Mouse (Mus musculus) hindbrain, embryonic 15.5 days (tissue): Measurements from ENCODE around the gene Gm11555. TPM values are rescaled to one million over a fixed set of nuclear protein-coding genes. Genes with fewer than 3 reads are reported as not detected.
"Not testable (repeated sequence)": the region's sequence is repeated elsewhere in the genome, so short reads cannot be mapped to it uniquely, and the experiment has no call there.

Experiments used
- ATAC-seq: fragments of 200-750 bp; cut with Nextera tagmentation; 2 replicates; pipeline ENCODE4 v1.8.0; 2017; ENCODE audit warnings: low read depth, moderate number of reproducible peaks, moderate TSS enrichment; ENCODE audit not compliant: low FRiP score
- H3K27ac ChIP-seq: fragments of 300-500 bp; sonication (generic); replicated peaks from 2 replicates; pipeline ENCODE4 v1.5.1; 2015; ENCODE audit warnings: mild to moderate bottlenecking, inconsistent platforms
- H3K27me3 ChIP-seq: fragments of 300-500 bp; sonication (generic); 2 replicates; pipeline ENCODE4 v1.6.1; 2015; ENCODE audit warnings: control low read depth, inconsistent platforms
- H3K36me3 ChIP-seq: fragments of 300-500 bp; sonication (generic); 2 replicates; pipeline ENCODE4 v1.6.1; 2015; ENCODE audit warnings: control low read depth, inconsistent platforms
- H3K4me1 ChIP-seq: fragments of 300-500 bp; sonication (generic); replicated peaks from 2 replicates; pipeline ENCODE4 v1.6.1; 2015; ENCODE audit warnings: control low read depth, inconsistent platforms
- H3K4me2 ChIP-seq: fragments of 300-500 bp; sonication (generic); 2 replicates; pipeline ENCODE4 v1.6.1; 2015; ENCODE audit warnings: moderate library complexity, mild to moderate bottlenecking, inconsistent platforms
- H3K4me3 ChIP-seq: fragments of 300-500 bp; sonication (generic); 2 replicates; pipeline ENCODE4 v1.5.1; 2015; ENCODE audit warnings: mild to moderate bottlenecking, inconsistent platforms
- H3K9ac ChIP-seq: fragments of 300-500 bp; sonication (generic); 2 replicates; pipeline ENCODE4 v1.6.1; 2015; ENCODE audit warnings: inconsistent platforms
- H3K9me3 ChIP-seq: fragments of 300-500 bp; sonication (generic); 2 replicates; pipeline ENCODE4 v1.6.1; 2016; ENCODE audit warnings: control low read depth, inconsistent platforms
- WGBS: fragments of 180-500 bp; shearing (Covaris S2); methylation state at CpG from one replicate; pipeline ENCODE4 v1.1.7; 2015; 5-methylcytosine and 5-hydroxymethylcytosine counted together
- polyA plus RNA-seq: library from polyadenylated mRNA; unstranded; fragments of >200 nt; fragmentation: Nextera tagmentation; extraction: Ambion mirVana; gene quantifications from 2 replicates; pipeline ENCODE4 v1.2.1, GENCODE M21; 2015

Gene Gm11555
- polyA plus RNA-seq, 1 experiment from 2014 or later: not detected

- H3K36me3 ChIP-seq: no peaks in the 10 kb centered on the region
- no peak overlapping the region for H3K4me2 ChIP-seq
- H3K4me3 ChIP-seq: no peak overlapping the region
- no peak overlapping the region for H3K27ac ChIP-seq
- no peaks in the 10 kb centered on the region for H3K9me3 ChIP-seq
- no peak overlapping the region for H3K9ac ChIP-seq
- WGBS: 73% methylated on average over 1 of the region's 1 CpGs
- H3K27me3 ChIP-seq: no peaks in the 10 kb centered on the region
- H3K4me1 ChIP-seq: no peaks in the 10 kb centered on the region
- ATAC-seq: no peak
Observed at GRCm38 (mm10) chr11:99637086-99637485, 12.9 kb downstream of the Gm11555 start.

- H3K4me1 ChIP-seq: no peaks in the 10 kb centered on the region
- ATAC-seq: no peak
- H3K4me2 ChIP-seq: no peak within 1 kb of the TSS
- no peaks in the 10 kb centered on the region for H3K36me3 ChIP-seq
- H3K27me3 ChIP-seq: no peaks in the 10 kb centered on the region
- no peaks in the 10 kb centered on the region for H3K9me3 ChIP-seq
- H3K9ac ChIP-seq: no peak within 1 kb of the TSS
- no peak within 1 kb of the TSS for H3K4me3 ChIP-seq
- no peak within 1 kb of the TSS for H3K27ac ChIP-seq
- 38% methylated on average over 8 of the region's 8 CpGs for whole genome bisulfite sequencing
Observed at GRCm38 (mm10) chr11:99634653-99635134, 15.3 kb downstream of the Gm11555 start, which contains the start of gene Krtap4-2. TSS of gene Krtap4-2 (minus strand) at chr11:99635084.

- no peaks in the 10 kb centered on the region for H3K27me3 ChIP-seq
- no peak for ATAC-seq
- H3K9me3 ChIP-seq: no peaks in the 10 kb centered on the region
- no peaks in the 10 kb centered on the region for H3K4me1 ChIP-seq
- H3K27ac ChIP-seq: no peak overlapping the region
- H3K9ac ChIP-seq: no peak overlapping the region
- 67% methylated on average over 2 of the region's 2 CpGs for WGBS
- no peaks in the 10 kb centered on the region for H3K36me3 ChIP-seq
- H3K4me2 ChIP-seq: no peak overlapping the region
- H3K4me3 ChIP-seq: no peak overlapping the region
Observed at GRCm38 (mm10) chr11:99633293-99633692, 16.7 kb downstream of the Gm11555 start.

GRCm38 (mm10) chr11:99630890-99631289 lies 19.1 kb downstream of the Gm11555 start:
- H3K4me1 ChIP-seq: no peaks in the 10 kb centered on the region
- H3K27ac ChIP-seq: no peak overlapping the region
- no peaks in the 10 kb centered on the region for H3K36me3 ChIP-seq
- no peaks in the 10 kb centered on the region for H3K9me3 ChIP-seq
- WGBS: 81% methylated on average over 3 of the region's 3 CpGs
- H3K4me2 ChIP-seq: no peak overlapping the region
- no peak overlapping the region for H3K4me3 ChIP-seq
- no peak overlapping the region for H3K9ac ChIP-seq
- ATAC-seq: no peak
- H3K27me3 ChIP-seq: no peaks in the 10 kb centered on the region

- H3K4me1 ChIP-seq: no peaks in the 10 kb centered on the region
- H3K4me3 ChIP-seq: no peak within 1 kb of the TSS
- WGBS: 86% methylated on average over 4 of the region's 4 CpGs
- no peak for ATAC-seq
- H3K36me3 ChIP-seq: no peaks in the 10 kb centered on the region
- H3K4me2 ChIP-seq: no peak within 1 kb of the TSS
- no peaks in the 10 kb centered on the region for H3K9me3 ChIP-seq
- no peaks in the 10 kb centered on the region for H3K27me3 ChIP-seq
- no peak within 1 kb of the TSS for H3K27ac ChIP-seq
- no peak within 1 kb of the TSS for H3K9ac ChIP-seq
Observed at GRCm38 (mm10) chr11:99628138-99628537, 21.9 kb downstream of the Gm11555 start, which contains the start of gene Krtap4-1. TSS of gene Krtap4-1 (minus strand) at chr11:99628238.

- no peak within 1 kb of the TSS for H3K9ac ChIP-seq
- no peak within 1 kb of the TSS for H3K4me3 ChIP-seq
- H3K9me3 ChIP-seq: no peaks in the 10 kb centered on the region
- H3K27me3 ChIP-seq: no peaks in the 10 kb centered on the region
- H3K27ac ChIP-seq: no peak within 1 kb of the TSS
- H3K36me3 ChIP-seq: no peaks in the 10 kb centered on the region
- H3K4me1 ChIP-seq: no peaks in the 10 kb centered on the region
- WGBS: 94% methylated on average over 2 of the region's 2 CpGs
- no peak within 1 kb of the TSS for H3K4me2 ChIP-seq
- no peak for ATAC-seq
Observed at GRCm38 (mm10) chr11:99620335-99620734, 29.7 kb downstream of the Gm11555 start, which contains the start of gene Gm11562. TSS of gene Gm11562 (minus strand) at chr11:99620435.

GRCm38 (mm10) chr11:99614796-99615363 lies 35.2 kb downstream of the Gm11555 start, which contains the start of gene Krtap2-4:
TSS of gene Krtap2-4 (minus strand) at chr11:99614846.
- Histone ChIP-seq H3K9me3 (no peaks in the 10 kb centered on the region), H3K4me1 (no peaks in the 10 kb centered on the region), H3K36me3 (no peaks in the 10 kb centered on the region), H3K27ac (no peak within 1 kb of the TSS), H3K4me2 (no peak within 1 kb of the TSS), H3K4me3 (no peak within 1 kb of the TSS), H3K9ac (no peak within 1 kb of the TSS), H3K27me3 (no peaks in the 10 kb centered on the region)
- WGBS: 78% methylated on average over 3 of the region's 3 CpGs
- ATAC-seq: no peak

GRCm38 (mm10) chr11:99610089-99610488 lies 39.9 kb downstream of the Gm11555 start, which contains the start of gene Gm11937:
TSS of gene Gm11937 (minus strand) at chr11:99610189.
- H3K4me2 ChIP-seq, ATAC-seq, H3K4me1 ChIP-seq, H3K36me3 ChIP-seq, H3K27ac ChIP-seq, H3K9ac ChIP-seq, H3K9me3 ChIP-seq, H3K27me3 ChIP-seq, H3K4me3 ChIP-seq: not testable (repeated sequence)
- 79% methylated on average over 1 of the region's 2 CpGs for WGBS

- H3K9me3 ChIP-seq: no peaks in the 10 kb centered on the region
- 68% methylated on average over 1 of the region's 1 CpGs for WGBS
- no peak overlapping the region for H3K4me3 ChIP-seq
- H3K27me3 ChIP-seq: no peaks in the 10 kb centered on the region
- H3K27ac ChIP-seq: no peak overlapping the region
- H3K4me2 ChIP-seq: no peak overlapping the region
- no peak overlapping the region for H3K9ac ChIP-seq
- no peaks in the 10 kb centered on the region for H3K4me1 ChIP-seq
- no peak for ATAC-seq
- H3K36me3 ChIP-seq: no peaks in the 10 kb centered on the region
Observed at GRCm38 (mm10) chr11:99609126-99609525, 40.9 kb downstream of the Gm11555 start.

GRCm38 (mm10) chr11:99603208-99603607 lies 46.8 kb downstream of the Gm11555 start, which contains the start of gene Gm11938:
TSS of gene Gm11938 (minus strand) at chr11:99603308.
- ATAC-seq, H3K4me3 ChIP-seq, H3K9ac ChIP-seq, H3K27ac ChIP-seq, H3K9me3 ChIP-seq, H3K4me1 ChIP-seq, H3K36me3 ChIP-seq, H3K27me3 ChIP-seq, H3K4me2 ChIP-seq: not testable (repeated sequence)
- WGBS: 88% methylated on average over 1 of the region's 1 CpGs
